Mouse (Mus musculus): ENCODE results near the gene Vstm4. TPM values are rescaled to one million over a fixed set of nuclear protein-coding genes. Genes with fewer than 3 reads are reported as not detected.

The Vstm4 gene
- polyA plus RNA-seq, 1 experiment from 2014 or later = 35.4 TPM

GRCm38 (mm10) chr14:32842052-32842451 lies 14.5 kb upstream of the Vstm4 start:
- no peaks in the 10 kb centered on the region for H3K9me3 ChIP-seq (ENCODE audit: control insufficient read depth, low read length)
- ATAC-seq (ENCODE audit: low FRiP score, low TSS enrichment) = no peak
- H3K4me2 ChIP-seq (replicated peaks; ENCODE audit: low read depth, low read length) = no peak overlapping the region

GRCm38 (mm10) chr14:32854059-32854458 lies 2.5 kb upstream of the Vstm4 start:
- Histone ChIP-seq H3K4me3 (ENCODE audit: low read length) (no peak overlapping the region), H3K36me3 (ENCODE audit: control insufficient read depth, insufficient read depth, low read length) (no peaks in the 10 kb centered on the region), H3K4me1 (ENCODE audit: control insufficient read depth, insufficient read depth, low read length) (peaks cover 4% of the 10 kb centered on the region; the same call in 1 of the 2 replicates), H3K27ac (ENCODE audit: low read depth, low read length) (no peak overlapping the region), H3K9me3 (ENCODE audit: control insufficient read depth, low read length) (no peaks in the 10 kb centered on the region), H3K9ac (ENCODE audit: low read depth, low read length) (no peak overlapping the region), H3K27me3 (ENCODE audit: control insufficient read depth, insufficient read depth, low read length) (peaks cover 7% of the 10 kb centered on the region; the same call in 1 of the 2 replicates), H3K4me2 (replicated peaks; ENCODE audit: low read depth, low read length) (no peak overlapping the region)
- ATAC-seq (ENCODE audit: low FRiP score, low TSS enrichment) = no peak
- WGBS = 85% methylated on average over 4 of the region's 4 CpGs

More at GRCm38 (mm10) chr14:32842052-32842451, 14.5 kb upstream of the Vstm4 start:
- H3K9ac ChIP-seq (ENCODE audit: low read depth, low read length) = no peak overlapping the region
- no peaks in the 10 kb centered on the region for H3K4me1 ChIP-seq (ENCODE audit: control insufficient read depth, insufficient read depth, low read length)
- H3K4me3 ChIP-seq (ENCODE audit: low read length) = no peak overlapping the region
- no peaks in the 10 kb centered on the region for H3K36me3 ChIP-seq (ENCODE audit: control insufficient read depth, insufficient read depth, low read length)
- no peaks in the 10 kb centered on the region for H3K27me3 ChIP-seq (ENCODE audit: control insufficient read depth, insufficient read depth, low read length)
- H3K27ac ChIP-seq (ENCODE audit: low read depth, low read length) = no peak overlapping the region

GRCm38 (mm10) chr14:32856246-32856645 lies 310 bp upstream of the Vstm4 start:
- H3K4me2 ChIP-seq (replicated peaks; ENCODE audit: low read depth, low read length) = peak overlapping the region; percentile 87
- H3K27ac ChIP-seq (ENCODE audit: low read depth, low read length) = no peak overlapping the region
- H3K36me3 ChIP-seq (ENCODE audit: control insufficient read depth, insufficient read depth, low read length) = no peaks in the 10 kb centered on the region
- H3K9me3 ChIP-seq (ENCODE audit: control insufficient read depth, low read length) = no peaks in the 10 kb centered on the region
- peaks cover 17% of the 10 kb centered on the region; the same call in 1 of the 2 replicates for H3K4me1 ChIP-seq (ENCODE audit: control insufficient read depth, insufficient read depth, low read length)
- no peak; the same call in 1 of the 2 replicates for ATAC-seq (ENCODE audit: low FRiP score, low TSS enrichment)
- H3K4me3 ChIP-seq (ENCODE audit: low read length) = peak overlapping the region; percentile 59
- H3K27me3 ChIP-seq (ENCODE audit: control insufficient read depth, insufficient read depth, low read length) = peaks cover 7% of the 10 kb centered on the region; the same call in 1 of the 2 replicates
- WGBS = 36% methylated on average over 5 of the region's 5 CpGs
- H3K9ac ChIP-seq (ENCODE audit: low read depth, low read length) = peak overlapping the region; percentile 82; the same call in 1 of the 2 replicates

- peaks cover 18% of the 10 kb centered on the region; the same call in 1 of the 2 replicates for H3K4me1 ChIP-seq (ENCODE audit: control insufficient read depth, insufficient read depth, low read length)
- H3K9me3 ChIP-seq (ENCODE audit: control insufficient read depth, low read length) = no peaks in the 10 kb centered on the region
- WGBS = 95% methylated on average over 10 of the region's 10 CpGs
- no peak overlapping the region for H3K9ac ChIP-seq (ENCODE audit: low read depth, low read length)
- H3K27me3 ChIP-seq (ENCODE audit: control insufficient read depth, insufficient read depth, low read length) = peaks cover 7% of the 10 kb centered on the region; the same call in 1 of the 2 replicates
- no peaks in the 10 kb centered on the region for H3K36me3 ChIP-seq (ENCODE audit: control insufficient read depth, insufficient read depth, low read length)
- no peak overlapping the region for H3K27ac ChIP-seq (ENCODE audit: low read depth, low read length)
- no peak for ATAC-seq (ENCODE audit: low FRiP score, low TSS enrichment)
- H3K4me2 ChIP-seq (replicated peaks; ENCODE audit: low read depth, low read length) = no peak overlapping the region
- no peak overlapping the region for H3K4me3 ChIP-seq (ENCODE audit: low read length)
Observed at GRCm38 (mm10) chr14:32858361-32858760, 1.8 kb downstream of the Vstm4 start.

- WGBS = 82% methylated on average over 6 of the region's 6 CpGs
- H3K4me3 ChIP-seq (ENCODE audit: low read length) = no peak overlapping the region
- no peak for ATAC-seq (ENCODE audit: low FRiP score, low TSS enrichment)
- no peaks in the 10 kb centered on the region for H3K36me3 ChIP-seq (ENCODE audit: control insufficient read depth, insufficient read depth, low read length)
- H3K27ac ChIP-seq (ENCODE audit: low read depth, low read length) = no peak overlapping the region
- no peak overlapping the region for H3K9ac ChIP-seq (ENCODE audit: low read depth, low read length)
- peaks cover 7% of the 10 kb centered on the region; the same call in 1 of the 2 replicates for H3K27me3 ChIP-seq (ENCODE audit: control insufficient read depth, insufficient read depth, low read length)
- no peaks in the 10 kb centered on the region for H3K9me3 ChIP-seq (ENCODE audit: control insufficient read depth, low read length)
- H3K4me1 ChIP-seq (ENCODE audit: control insufficient read depth, insufficient read depth, low read length) = peaks cover 18% of the 10 kb centered on the region; the same call in 1 of the 2 replicates
- no peak overlapping the region for H3K4me2 ChIP-seq (replicated peaks; ENCODE audit: low read depth, low read length)
Observed at GRCm38 (mm10) chr14:32858941-32859510, 2.5 kb downstream of the Vstm4 start.

GRCm38 (mm10) chr14:32859831-32860569 lies 3.4 kb downstream of the Vstm4 start:
- Histone ChIP-seq H3K36me3 (ENCODE audit: control insufficient read depth, insufficient read depth, low read length) (no peaks in the 10 kb centered on the region), H3K27ac (ENCODE audit: low read depth, low read length) (no peak overlapping the region; the same call in 1 of the 2 replicates), H3K27me3 (ENCODE audit: control insufficient read depth, insufficient read depth, low read length) (peaks cover 7% of the 10 kb centered on the region; the same call in 1 of the 2 replicates), H3K4me3 (ENCODE audit: low read length) (no peak overlapping the region), H3K9ac (ENCODE audit: low read depth, low read length) (no peak overlapping the region), H3K9me3 (ENCODE audit: control insufficient read depth, low read length) (no peaks in the 10 kb centered on the region), H3K4me2 (replicated peaks; ENCODE audit: low read depth, low read length) (no peak overlapping the region), H3K4me1 (ENCODE audit: control insufficient read depth, insufficient read depth, low read length) (peaks cover 20% of the 10 kb centered on the region; the same call in 1 of the 2 replicates)
- ATAC-seq (ENCODE audit: low FRiP score, low TSS enrichment) = no peak
- WGBS = 61% methylated on average over 11 of the region's 11 CpGs

GRCm38 (mm10) chr14:32861149-32861581 lies 4.6 kb downstream of the Vstm4 start:
- Histone ChIP-seq H3K9me3 (ENCODE audit: control insufficient read depth, low read length) (no peaks in the 10 kb centered on the region), H3K4me3 (ENCODE audit: low read length) (no peak overlapping the region), H3K27me3 (ENCODE audit: control insufficient read depth, insufficient read depth, low read length) (peaks cover 7% of the 10 kb centered on the region; the same call in 1 of the 2 replicates), H3K4me2 (replicated peaks; ENCODE audit: low read depth, low read length) (no peak overlapping the region), H3K9ac (ENCODE audit: low read depth, low read length) (no peak overlapping the region), H3K4me1 (ENCODE audit: control insufficient read depth, insufficient read depth, low read length) (peaks cover 21% of the 10 kb centered on the region; the same call in 1 of the 2 replicates), H3K36me3 (ENCODE audit: control insufficient read depth, insufficient read depth, low read length) (no peaks in the 10 kb centered on the region), H3K27ac (ENCODE audit: low read depth, low read length) (peak overlapping the region; percentile 80; the same call in 1 of the 2 replicates)
- WGBS = 15% methylated on average over 6 of the region's 6 CpGs
- peak; percentile 68 for ATAC-seq (ENCODE audit: low FRiP score, low TSS enrichment)

GRCm38 (mm10) chr14:32861656-32862055 lies 5.1 kb downstream of the Vstm4 start:
- no peak overlapping the region for H3K4me2 ChIP-seq (replicated peaks; ENCODE audit: low read depth, low read length)
- peaks cover 21% of the 10 kb centered on the region; the same call in 1 of the 2 replicates for H3K4me1 ChIP-seq (ENCODE audit: control insufficient read depth, insufficient read depth, low read length)
- ATAC-seq (ENCODE audit: low FRiP score, low TSS enrichment) = 0 out of 2 replicates have a peak, but pooled peaks have one; percentile 7

More at GRCm38 (mm10) chr14:32861656-32862055, 5.1 kb downstream of the Vstm4 start:
- H3K27me3 ChIP-seq (ENCODE audit: control insufficient read depth, insufficient read depth, low read length) = peaks cover 7% of the 10 kb centered on the region; the same call in 1 of the 2 replicates
- 46% methylated on average over 2 of the region's 2 CpGs for WGBS
- H3K9ac ChIP-seq (ENCODE audit: low read depth, low read length) = no peak overlapping the region
- H3K9me3 ChIP-seq (ENCODE audit: control insufficient read depth, low read length) = no peaks in the 10 kb centered on the region
- H3K4me3 ChIP-seq (ENCODE audit: low read length) = no peak overlapping the region
- no peaks in the 10 kb centered on the region for H3K36me3 ChIP-seq (ENCODE audit: control insufficient read depth, insufficient read depth, low read length)
- peak overlapping the region; percentile 80; the same call in 1 of the 2 replicates for H3K27ac ChIP-seq (ENCODE audit: low read depth, low read length)

Measured in kidney, embryonic 14.5 days (tissue).